10 mouse cellular contexts compared by ENCODE assay signal in genomic region chr8:19712816-19713215, GRCm38 (mm10). TPM values are rescaled to one million over a fixed set of nuclear protein-coding genes. Genes with fewer than 3 reads are reported as not detected.
DNase-seq lines count a peak whose midpoint lies in the region; ATAC-seq and TF ChIP-seq lines count a peak whose summit lies in the region.
"Not testable (repeated sequence)": the region's sequence is repeated elsewhere in the genome, so short reads cannot be mapped to it uniquely, and the experiment has no call there.
"Had no signal": no experiment of that assay in that cellular context is flagged by ENCODE, and none has a peak within 500 bp of the region (broad histone marks: within the 10 kb centered on the region; RNA-seq: fewer than 3 reads in every experiment).

No protein-coding gene starts in this region.

- peak; percentile 21 for ATAC-seq in Patski
- not testable (repeated sequence) for ATAC-seq in intestine, embryonic 16.5 days

- peak; percentile 42 for DNase-seq in 3134 (ENCODE audit: extremely low read depth, insufficient read length, low spot score)
- DNase-seq in ES-CJ7 (ENCODE audit: low read depth, low spot score): peak; percentile 1
- not testable (repeated sequence) for DNase-seq in Patski (ENCODE audit: low read depth, low spot score)
- peak; percentile 88 for DNase-seq in heart, adult 11 months
- peak; percentile 6 for DNase-seq in kidney, adult 2 months

- H3K36me3 ChIP-seq in intestine, embryonic 16.5 days (ENCODE audit: control insufficient read depth, insufficient read depth, low read length); kidney, adult 2 months (ENCODE audit: control insufficient read depth, insufficient read depth, low read length): not testable (repeated sequence)

- POLR2A ChIA-PET in Patski (lab: Charles Lee): not testable (repeated sequence)

- H3K9me3 ChIP-seq in intestine, embryonic 16.5 days (ENCODE audit: control insufficient read depth, low read length): not testable (repeated sequence)

- H3K27me3 ChIP-seq in Patski; intestine, embryonic 16.5 days (replicated peaks; ENCODE audit: control insufficient read depth, insufficient read depth, low read length); kidney, adult 2 months (replicated peaks; ENCODE audit: control insufficient read depth, insufficient read depth, low read length): not testable (repeated sequence)

- H3K4me2 ChIP-seq in intestine, embryonic 16.5 days (ENCODE audit: low read depth, low read length): not testable (repeated sequence)

- not testable (repeated sequence) for H3K4me1 ChIP-seq in intestine, embryonic 16.5 days (ENCODE audit: control insufficient read depth, insufficient read depth, low read length); kidney, adult 2 months (ENCODE audit: control insufficient read depth, insufficient read depth, low read length)

- not testable (repeated sequence) for TF ChIP-seq POLR2A in kidney, adult 2 months (IDR thresholded peaks at IDR 0.05; ENCODE audit: low read depth, low read length)

- not testable (repeated sequence) for TF ChIP-seq CTCF in Patski (IDR thresholded peaks at IDR 0.05); kidney, adult 2 months (conservative IDR thresholded peaks at IDR 0.05; ENCODE audit: insufficient read depth, insufficient read length, low read depth, low read length)

- in situ Hi-C loops in Patski (cut with MboI; ENCODE audit: low pct_unique_long_range_greater_than_20kb): not testable (repeated sequence)

- not testable (repeated sequence) for H3K4me3 ChIP-seq in intestine, embryonic 16.5 days (ENCODE audit: low read length); kidney, adult 2 months (ENCODE audit: insufficient read depth, low read depth, low read length)

- 0 out of 2 replicates have a peak overlapping the region, but pooled peaks have one; percentile 45 for H3K27ac ChIP-seq in intestine, embryonic 16.5 days (ENCODE audit: low read length)
- not testable (repeated sequence) for H3K27ac ChIP-seq in kidney, adult 2 months (ENCODE audit: insufficient read depth, low read depth, low read length)

- 70% methylated on average over 4 of the region's 4 CpGs for WGBS in intestine, embryonic 16.5 days
- WGBS in kidney, adult 2 months: 72% methylated on average over 4 of the region's 4 CpGs

- H3K9ac ChIP-seq in intestine, embryonic 16.5 days (ENCODE audit: low read depth, low read length): not testable (repeated sequence)

- CTCF ChIA-PET in Patski (lab: Charles Lee): not testable (repeated sequence)

RNA-seq across cellular contexts. Expression of gene 4930467E23Rik, which starts 16.6 kb away (rescaled TPM):
- polyA plus RNA-seq in Patski (2021): not detected
- polyA plus RNA-seq in intestine, embryonic 16.5 days (2015; fragmentation: Nextera tagmentation; extraction: Ambion mirVana): 0.11 TPM in 2 replicates
- not detected in 2 replicates for polyA plus RNA-seq in kidney, adult 2 months (2012; rRNA removed)
- polyA plus RNA-seq: activated CD4-positive, CD25-positive, alpha-beta regulatory T cell, adult 4 months; brain, embryonic 14.5 days; C2C12; G1E had no signal
